Mouse (Mus musculus) granulocyte monocyte progenitor cell, adult 5-6 weeks (primary cell): ENCODE measurements at regions not wholly inside any gene's neighbourhood (a gene's known extent, or its start where the extent isn't known, plus 50 kb on each side); places are given as distances from the start of the nearest gene placed in this dataset.

ENCODE experiments used
- ATAC-seq: replicated peaks from 2 replicates; pipeline ENCODE4 v1.8.0; 2016; ENCODE audit warnings: mild to moderate bottlenecking, moderate TSS enrichment, inconsistent platforms; ENCODE audit not compliant: poor library complexity, severe bottlenecking

DNA sequence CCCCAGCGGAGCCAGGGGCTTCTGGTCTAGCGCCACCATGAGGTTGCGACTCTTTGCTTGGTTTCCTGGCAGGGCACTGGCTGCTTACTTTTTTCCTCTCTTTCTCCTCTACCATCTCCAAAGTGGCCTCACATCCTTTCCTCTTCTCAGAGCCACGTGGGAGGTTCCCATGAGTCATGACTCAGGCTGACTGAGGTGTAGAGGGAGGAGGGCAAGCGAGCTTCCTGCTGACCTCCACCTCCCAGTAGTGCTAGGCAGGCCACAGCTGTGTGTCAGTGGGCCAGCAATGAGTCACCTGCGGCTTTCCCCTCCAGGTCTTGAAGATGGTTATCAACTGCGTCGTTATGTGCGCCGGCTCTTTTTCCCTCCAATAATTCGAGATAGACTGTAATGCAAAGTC lies 123.6 kb downstream of the Gadd45g start:
- ATAC-seq: peak; percentile 84

DNA sequence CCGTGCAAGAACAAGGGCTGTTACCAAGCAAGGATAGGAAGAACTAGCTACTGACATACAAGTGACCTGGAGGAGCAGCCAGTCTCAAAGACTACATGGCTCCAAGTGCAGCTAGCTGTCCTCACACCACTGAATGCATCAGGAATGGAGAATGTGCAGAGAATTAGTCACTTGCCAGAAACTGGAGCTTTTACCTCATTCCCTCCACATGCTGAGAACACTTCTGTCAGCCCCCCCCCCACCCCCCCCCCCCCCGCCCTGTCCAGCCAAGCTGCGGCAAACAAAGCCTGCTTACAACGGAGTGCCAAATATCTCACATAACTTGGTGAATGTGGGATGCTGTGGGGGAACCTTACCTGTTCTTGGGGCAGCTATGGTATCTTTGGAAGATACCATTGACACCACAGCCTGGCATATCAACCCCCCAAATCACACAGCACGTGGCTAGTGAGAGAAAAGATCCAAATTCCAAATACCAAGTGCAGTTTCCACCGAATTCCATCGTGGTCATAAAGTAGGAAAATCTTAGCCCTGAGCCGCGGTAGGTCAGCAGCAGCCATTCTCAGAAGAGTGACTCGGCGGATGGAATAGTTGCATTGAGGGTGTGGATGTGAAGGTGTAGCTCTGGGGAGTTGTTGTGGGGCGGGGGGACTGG lies 126.3 kb downstream of the Gadd45g start:
- ATAC-seq: no peak

GRCm38 (mm10) chr13:51973461-51973860 lies 127.0 kb downstream of the Gadd45g start:
- no peak for ATAC-seq

DNA sequence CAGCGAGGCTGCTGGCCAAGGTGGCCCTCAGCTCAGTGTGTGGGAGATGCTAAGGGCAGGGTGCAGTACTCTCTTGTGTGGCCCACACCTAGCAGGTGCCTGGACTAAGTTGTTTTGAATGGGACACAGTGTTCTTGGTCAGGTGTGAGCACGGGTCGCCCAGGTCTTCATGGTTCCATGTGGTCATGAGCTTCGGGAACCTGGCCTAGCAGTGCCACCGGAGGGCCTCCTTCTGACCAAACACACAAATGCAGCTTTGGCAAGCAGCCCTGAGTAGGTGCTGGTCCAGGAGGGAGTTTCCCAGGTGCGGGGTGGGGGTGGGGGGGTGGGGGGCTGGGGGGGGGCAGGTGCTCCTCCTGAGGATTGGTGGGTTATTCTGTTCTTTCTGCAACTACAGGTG lies 127.6 kb downstream of the Gadd45g start:
- no peak for ATAC-seq

GRCm38 (mm10) chr13:51975330-51975729 lies 128.9 kb downstream of the Gadd45g start:
- no peak for ATAC-seq

GRCm38 (mm10) chr13:51975801-51976601 lies 129.5 kb downstream of the Gadd45g start:
- ATAC-seq: no peak; the same call in 1 of the 2 replicates

DNA sequence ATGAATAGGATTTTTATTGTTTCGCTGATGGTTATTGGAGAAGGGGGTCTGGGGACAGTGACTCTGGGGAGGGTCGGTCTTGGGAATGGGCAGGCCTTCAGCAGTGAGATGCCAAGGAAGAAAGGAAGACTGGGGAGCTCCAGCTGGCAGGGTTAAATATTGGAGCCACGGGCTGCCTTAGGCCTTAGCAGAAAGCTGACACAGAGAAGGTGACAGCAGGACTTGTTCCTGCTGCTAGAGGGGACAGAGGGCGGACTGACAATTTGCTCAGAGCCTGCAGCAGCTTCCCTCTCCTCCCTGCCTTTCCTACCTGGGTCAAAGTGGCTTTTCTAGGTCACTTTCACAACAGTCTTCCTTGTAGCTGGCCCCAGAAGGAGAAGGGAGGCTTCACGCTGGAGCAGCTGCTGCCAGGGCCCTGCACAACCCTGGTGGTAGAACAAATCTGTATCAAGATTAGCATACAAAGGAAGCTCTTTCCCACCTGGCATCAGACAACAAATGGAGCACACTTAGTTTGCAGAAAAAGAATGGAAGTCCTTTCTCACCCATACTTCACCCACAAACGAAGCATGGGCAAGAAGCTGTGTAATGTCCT lies 130.2 kb downstream of the Gadd45g start:
- ATAC-seq: no peak

DNA sequence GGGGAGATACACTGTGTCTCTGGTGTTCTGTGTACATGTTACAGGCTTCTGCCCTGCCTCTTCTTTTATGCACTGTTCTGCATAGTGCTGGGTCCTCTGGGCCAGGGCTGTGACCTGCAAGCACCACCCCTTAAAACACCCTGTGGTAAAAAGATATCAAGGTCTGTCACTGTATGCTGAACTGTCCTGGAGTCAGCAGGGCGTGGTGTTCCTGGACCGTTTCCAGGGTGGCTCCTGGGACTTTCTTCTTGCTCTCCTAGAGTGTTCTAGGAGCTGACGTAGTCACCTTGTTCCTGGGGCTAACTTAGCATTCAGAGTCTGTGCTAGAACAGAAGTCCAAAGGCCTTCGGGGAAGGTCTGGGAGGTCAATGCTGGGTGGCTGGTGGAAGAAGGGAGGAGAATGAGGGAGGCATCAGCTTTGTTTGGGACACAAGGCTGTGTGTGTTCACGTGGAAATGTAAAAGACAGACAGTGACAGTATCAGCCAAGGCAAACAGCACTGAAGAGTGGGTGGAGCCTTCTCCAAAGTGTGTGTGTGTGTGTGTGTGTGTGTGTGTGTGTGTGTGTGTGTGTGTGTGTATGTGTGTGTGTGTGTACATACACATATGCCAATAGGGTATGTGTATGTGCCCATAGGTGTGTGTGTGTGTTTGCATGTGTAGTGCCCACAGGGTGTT lies 133.0 kb downstream of the Gadd45g start:
- ATAC-seq: no peak

DNA sequence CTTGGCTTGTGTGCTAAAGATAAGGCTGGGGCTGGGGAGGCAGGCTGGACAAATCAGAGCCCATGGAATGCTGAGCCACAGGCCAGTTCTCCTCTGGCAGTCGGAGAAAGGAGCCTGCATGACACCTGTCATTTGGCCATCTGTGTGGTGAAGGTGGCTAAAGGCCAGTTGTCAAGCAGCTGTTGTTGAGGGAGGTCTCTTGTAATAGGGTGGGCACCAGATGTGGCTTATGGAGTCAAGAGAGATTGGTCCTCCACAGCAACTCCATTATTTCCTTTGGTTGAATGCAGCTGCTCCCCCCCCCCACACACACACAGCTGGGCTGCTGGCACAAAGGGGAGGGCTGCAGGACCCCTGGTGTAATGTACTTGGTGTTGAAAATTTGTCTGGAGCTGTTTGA lies 133.9 kb downstream of the Gadd45g start:
- ATAC-seq: no peak

DNA sequence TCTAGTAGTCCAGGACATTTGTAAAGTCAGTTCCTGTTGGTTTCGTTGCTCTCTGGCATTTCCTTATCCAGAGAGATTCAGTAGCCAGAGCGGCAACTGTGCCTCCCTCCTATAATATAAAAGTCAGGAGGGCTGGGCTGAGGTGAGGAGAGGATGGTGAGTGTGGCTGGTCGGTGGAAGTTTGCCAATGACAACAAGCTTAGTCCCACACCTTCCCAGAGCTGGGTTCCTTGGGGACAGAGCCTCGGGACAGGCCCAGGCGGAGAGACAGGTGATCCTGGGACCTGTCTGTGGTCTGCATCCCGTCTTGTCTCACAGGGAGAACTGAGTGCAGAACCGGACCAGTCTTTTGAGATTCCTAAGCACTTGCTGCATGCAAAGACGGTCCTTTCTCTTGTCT lies 136.5 kb downstream of the Gadd45g start:
- no peak for ATAC-seq

DNA sequence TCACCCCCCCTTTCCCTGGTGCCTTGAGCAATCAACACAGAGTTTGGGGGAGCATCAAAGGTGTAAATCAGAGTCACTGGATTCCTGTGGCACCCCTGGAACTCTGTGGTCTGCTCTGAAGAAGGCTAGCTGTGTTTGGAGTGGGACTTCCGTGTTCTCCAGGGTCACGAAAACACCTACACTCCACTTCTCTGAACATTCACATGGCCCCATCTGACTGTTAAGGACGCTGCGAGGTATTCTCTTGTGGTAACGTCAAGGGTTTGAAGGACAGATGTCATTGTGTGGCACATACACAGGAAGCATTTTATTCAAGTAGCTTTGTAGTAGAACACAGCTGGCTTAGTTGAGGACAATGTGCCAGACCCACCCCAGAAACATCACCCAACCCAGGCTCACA lies 137.1 kb downstream of the Gadd45g start:
- no peak for ATAC-seq

GRCm38 (mm10) chr13:51991339-51991738 lies 144.9 kb downstream of the Gadd45g start:
- no peak for ATAC-seq

DNA sequence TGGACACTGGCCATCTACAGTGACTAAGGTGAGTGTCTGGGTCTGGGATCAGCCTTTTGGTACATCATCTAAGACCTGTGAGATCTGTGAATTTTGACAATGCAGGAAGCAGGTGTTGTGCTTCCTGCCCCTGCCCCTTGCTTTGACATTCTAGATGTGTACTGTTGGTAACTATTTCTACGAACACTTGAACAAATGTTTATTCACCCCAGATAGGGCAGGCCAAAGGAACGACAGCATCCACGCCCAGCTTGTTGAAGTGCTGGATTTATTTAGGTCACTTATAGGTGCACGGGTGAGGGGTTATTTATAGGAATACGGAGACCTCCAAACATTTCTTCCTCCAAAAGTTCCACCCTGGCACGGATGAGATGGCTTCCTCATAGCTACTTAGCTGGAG lies 146.4 kb downstream of the Gadd45g start:
- ATAC-seq: no peak

DNA sequence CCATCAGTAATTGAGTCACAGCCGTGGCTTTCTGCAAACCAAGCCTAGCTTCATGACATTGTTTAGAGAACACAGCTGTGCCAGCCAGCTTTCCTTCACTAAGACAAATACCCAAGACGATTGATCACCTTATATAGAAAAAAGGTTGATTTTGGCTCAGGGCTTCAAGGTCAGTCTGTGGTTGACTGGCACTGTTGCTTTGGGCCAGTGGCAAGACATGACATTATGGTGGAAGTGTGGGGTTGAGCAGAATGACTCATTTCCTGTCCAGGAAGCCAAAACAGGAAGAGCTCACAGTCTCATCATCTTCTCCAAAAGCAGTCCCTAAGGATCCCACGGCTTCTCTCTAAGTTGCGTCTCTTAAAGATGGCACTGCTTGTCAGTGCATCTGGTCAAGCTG lies 149.7 kb downstream of the Gadd45g start:
- peak; percentile 78 for ATAC-seq

DNA sequence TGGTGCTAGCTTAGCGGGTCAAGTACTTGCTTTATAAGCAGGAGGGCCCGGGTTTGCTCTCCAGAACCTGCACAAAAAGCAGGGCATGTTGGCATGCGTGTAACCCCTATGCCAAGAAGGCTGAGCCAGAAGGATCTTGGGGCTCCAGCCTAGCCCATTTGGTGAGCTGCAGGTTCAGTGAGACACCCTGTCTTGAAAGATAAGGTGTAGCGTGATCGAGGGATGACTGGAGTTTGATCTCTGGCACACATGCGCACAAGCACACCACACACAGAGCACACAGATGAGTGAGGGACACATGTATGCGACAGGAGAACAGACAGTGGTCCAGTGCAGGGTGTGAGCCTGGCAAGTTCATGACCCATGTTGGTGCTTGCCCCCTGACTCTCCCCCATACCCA lies 152.1 kb downstream of the Gadd45g start:
- no peak for ATAC-seq

DNA sequence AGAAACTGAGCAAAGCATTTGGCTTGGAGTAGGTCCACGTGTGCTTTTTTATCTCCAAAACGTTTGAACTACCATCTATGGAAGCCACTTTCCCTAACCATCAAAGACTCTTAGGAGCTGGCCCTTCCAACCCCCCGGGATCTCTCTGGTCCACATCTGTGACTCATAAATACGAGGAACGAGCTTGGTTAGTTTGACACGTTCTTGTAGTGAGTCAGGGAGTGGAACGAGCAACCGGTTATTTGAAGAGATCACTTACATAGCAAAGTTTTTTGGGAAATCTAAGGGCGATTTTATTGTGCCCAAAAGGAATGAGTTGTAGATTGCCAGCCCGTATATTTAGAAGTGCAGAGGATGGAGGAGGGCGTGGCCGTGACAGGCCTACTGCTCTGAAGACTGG lies 155.3 kb downstream of the Gadd45g start:
- no peak for ATAC-seq

DNA sequence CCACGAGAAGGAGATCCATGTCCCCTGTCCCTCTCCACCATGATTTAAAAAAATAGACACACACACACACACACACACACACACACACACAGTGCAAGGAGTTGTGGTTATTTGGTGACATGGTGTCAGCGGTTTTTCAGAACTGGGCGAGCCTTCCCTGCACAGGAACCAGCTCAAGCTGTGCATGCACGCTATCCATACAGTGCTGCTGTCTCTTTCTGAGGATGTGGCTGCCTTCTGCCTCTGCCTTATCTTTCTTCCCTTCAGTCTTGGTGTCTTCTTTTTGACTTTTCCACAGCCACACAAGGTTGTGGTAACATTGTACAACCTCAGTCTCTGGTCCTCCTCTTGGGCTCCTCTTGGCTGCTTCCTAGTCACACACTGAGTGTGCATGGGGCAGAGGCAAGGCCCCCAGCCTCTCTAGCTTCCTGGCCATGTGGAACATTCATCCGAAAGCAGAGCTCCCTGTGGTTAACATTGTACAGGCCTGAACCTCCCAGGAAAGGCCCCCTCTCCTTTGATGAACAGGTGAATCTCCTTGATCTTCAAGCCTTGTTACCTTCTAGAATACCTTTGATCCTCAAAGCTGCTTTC lies 157.6 kb downstream of the Gadd45g start:
- no peak for ATAC-seq

DNA sequence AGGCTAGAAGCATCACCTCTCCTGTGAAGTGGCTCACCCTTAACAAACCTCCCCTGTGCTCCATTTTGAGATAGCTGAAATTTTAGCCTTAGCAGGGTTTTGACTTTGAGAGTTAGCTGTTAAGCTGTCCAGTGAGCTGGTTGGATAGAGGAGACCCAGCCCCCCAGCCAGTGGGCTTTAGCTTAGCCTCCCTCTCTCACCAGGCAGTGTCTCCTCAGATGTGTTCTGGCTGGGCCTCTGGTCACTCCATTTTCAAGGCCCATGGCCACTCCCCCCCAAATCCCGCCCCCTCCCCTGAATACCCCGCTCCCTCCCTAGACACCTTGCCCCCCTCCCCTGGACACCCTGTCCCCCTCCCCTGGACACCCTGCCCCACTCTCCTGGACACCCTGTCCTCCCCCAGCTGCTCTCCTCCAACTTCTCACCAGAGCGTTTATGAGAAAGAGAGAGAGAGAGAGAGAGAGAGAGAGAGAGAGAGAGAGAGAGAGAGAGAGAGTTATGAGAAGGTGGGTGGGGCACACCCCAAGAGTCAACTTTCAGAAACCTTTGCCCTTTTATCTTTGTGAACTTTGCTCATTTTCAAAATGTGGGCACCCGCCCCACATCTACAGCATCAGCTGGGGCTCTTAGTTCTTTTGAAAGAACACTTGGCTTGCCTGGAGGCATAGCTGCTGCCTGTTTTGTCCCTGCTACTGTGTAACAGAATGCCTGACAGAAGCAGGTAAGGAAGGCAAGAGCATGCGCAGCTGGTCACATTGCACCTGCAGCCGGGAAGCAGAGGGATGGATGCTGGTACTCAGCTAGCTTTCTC lies 161.3 kb downstream of the Gadd45g start:
- no peak for ATAC-seq

- ATAC-seq: no peak
Observed at GRCm38 (mm10) chr13:52009231-52009630, 162.8 kb downstream of the Gadd45g start.

- ATAC-seq: no peak
Observed at GRCm38 (mm10) chr13:52009766-52010165, 163.3 kb downstream of the Gadd45g start.
